Mouse (Mus musculus) liver, embryonic 14.5 days (tissue): ENCODE results near the gene Cdc7.

Experiments
- CTCF ChIP-seq: IDR thresholded peaks from 2 replicates; pipeline ENCODE4 v1.5.1; 2016; ENCODE audit warnings: antibody characterized with exemption, low read depth, control low read depth
- EP300 ChIP-seq: IDR thresholded peaks from 2 replicates; pipeline ENCODE4 v1.6.1; 2016; ENCODE audit warnings: antibody characterized with exemption, low read depth

DNA sequence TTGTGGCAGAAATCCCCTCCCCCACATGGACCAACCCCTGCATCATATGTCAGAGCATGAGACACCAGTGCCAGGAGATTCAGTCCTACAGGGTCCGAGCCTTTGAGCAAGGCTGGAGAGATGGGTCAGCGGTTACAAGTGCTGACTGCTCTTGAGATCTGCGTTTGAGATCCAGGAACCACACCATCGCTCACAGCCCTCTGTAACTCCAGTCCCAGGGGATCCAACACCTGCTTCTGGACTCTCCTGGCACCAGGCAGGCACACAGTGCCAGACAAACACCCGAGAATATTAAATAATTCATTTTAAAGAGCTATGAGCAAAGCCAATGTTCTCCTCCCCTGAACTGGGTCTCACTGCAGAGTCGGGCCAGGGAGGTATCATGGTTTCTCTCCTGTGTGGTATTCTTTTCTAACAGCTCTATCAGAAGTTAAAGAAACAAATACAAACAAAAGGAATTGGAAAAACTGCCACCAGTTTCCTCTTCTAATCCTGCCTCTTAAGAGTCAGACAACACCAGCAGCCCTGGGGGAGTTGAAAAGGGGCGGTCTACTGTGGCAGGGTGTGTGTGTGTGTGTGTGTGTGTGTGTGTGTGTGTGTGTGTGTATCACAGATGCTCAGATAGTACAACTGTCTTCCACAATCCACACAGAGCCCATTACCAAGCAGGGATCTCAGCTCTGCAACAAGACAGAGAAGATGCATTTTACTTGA is 47.4 kb downstream of the Cdc7 start:
- no peak for TF ChIP-seq EP300
- no peak for TF ChIP-seq CTCF
